Mouse (Mus musculus) cerebellum, postnatal 10 days (tissue): ENCODE results near the gene Ndufs1.
"Not testable (repeated sequence)": the region's sequence is repeated elsewhere in the genome, so short reads cannot be mapped to it uniquely, and the experiment has no call there.

Experiments
- DNase-seq, 2 experiments: peaks; one replicate each; pipeline ENCODE4 v3.0.0; 2021; ENCODE audit warnings: mixed read lengths in 2 of 2

Ndufs1 gene

DNA sequence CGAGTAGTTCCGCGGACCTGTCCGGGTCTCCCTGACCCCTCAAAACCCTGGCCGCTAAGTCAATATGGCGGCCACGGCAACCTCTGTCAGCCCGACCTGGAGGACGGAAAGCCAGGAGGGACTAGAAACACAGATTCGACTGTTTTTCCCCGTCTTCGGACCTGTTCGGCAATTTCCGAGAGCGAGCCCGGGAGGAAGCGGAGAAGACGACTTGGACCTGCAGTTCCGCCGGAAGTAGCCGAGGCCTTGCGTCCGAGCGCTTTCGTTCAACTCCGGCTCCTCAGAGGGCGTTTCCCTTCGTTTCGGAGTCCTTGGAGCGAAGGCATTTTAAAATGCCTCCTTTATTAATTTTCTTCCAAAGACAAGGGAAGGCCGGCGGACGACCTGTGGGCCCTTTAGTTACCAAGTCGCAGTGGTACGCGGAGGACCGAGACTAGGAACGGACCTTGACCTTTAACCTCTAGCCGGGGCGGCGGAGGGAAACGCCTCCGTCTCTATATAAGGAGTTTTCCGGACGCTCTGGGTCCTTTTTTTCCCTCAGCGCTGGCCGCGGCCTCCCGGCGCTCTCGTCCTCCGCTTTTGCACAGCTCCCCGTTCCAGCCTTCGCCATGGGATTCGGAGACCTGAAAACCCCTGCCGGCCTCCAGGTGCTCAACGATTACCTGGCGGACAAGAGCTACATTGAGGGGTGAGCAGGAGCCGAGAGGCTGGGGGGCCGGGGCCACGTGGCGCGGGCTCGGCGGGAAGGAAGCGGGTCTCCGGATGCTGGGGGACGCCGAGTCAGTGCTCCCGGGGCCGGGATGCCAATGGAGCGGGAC is at the start of gene Ndufs1, which contains the start of gene Eef1b2:
Gene Ndufs1 (minus strand): TSS at position 230 of the 818 bp plus-strand sequence.
Gene Eef1b2 (plus strand): TSS at position 222 of the 818 bp plus-strand sequence.
- DNase-seq, result peak; percentile 98 to 99

DNA sequence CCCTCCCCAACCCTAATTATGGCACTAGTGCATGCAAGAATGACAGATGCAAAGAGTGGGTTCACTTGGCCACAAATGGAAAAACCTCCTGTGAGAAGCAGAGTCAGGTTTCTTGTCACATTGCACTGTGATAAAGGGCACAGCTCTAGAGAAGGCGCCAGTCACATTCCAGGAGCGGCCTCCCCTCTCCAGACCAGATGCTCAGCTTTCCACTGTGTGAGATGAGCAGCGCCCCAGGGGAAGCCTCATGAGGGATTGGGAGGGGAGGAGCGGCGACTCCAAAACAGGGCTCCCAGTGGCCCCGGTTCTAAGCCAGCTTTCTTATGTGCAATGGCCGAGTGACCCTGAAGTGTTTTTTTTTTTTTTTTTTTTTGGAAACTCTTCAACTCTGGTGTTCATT is 49.3 kb upstream of the Ndufs1 start:
- no peak for DNase-seq

DNA sequence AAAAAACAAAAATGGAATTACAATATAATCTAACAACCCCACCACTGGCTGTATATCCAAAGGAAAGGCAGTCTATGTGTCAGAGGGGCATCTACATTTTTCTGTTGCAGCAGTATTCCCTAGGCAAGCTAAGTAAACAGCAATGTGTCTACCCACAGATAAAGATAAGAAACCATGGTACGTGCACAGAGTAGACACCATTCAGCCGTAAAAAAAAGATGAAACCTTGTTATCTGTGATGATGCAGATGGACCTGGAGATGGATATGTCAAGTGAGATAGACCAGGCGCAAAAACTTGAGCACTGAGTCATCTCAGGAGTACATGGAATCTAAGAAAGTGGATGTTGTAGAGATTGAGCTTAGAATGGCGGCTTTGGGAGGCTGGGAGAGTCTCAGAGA is 48.4 kb upstream of the Ndufs1 start:
- no peak for DNase-seq

DNA sequence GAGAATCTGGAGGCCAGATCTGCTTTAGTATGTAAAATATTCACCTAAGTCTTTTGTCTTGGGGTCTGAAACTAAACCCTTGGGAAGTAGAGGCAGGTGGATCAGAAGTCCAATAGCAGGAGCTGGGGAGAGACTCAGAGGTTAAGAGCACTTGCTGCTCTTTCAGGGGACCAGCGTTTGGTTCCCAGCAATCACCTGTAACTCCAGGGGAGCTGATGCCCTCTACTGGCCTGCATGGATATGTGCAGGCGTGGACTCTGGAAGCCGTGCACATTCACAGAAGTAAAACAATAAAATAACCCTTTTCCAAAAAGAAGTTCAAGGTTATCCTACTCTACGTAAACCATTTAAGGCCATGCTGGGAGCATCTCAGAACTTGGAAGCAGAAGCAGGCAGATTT is 42.6 kb upstream of the Ndufs1 start:
- no peak for DNase-seq

DNA sequence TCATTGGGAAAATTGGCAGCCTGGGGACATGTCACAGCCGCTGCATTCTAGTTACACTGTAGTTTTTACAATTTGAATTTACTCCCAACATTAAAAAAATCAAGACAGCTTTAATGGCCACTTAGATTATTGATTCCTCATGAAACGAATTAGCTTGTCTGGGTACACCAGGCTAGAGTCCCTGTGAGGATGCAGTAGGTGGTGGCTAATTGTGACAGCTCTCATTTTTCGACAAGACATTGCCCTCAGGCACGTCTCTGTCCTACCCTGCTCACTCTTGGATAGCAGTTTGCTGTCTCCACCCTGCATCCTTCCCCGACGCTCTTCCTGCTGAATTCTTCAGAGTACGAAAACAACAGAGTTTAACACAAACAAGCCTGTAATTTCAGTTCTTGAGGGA is 38.0 kb upstream of the Ndufs1 start:
- no peak for DNase-seq

DNA sequence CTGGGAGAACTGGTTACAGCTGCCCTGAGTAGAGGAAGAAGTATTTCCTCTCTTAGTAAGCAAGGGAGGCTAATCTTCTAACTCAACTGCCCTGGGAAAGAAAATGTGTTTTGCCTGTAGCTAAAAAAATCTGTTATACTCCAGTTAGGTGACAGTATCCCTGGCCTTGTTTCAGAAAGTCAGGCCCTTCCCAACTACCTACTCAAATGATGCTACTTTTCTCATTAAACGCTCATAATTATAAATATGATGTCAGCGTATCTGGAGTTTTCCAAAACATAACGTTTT is 37.6 kb upstream of the Ndufs1 start, which contains the start of gene Gpr1:
Gene Gpr1 (minus strand): TSS at position 273 of the 288 bp plus-strand sequence.
- no peak for DNase-seq

DNA sequence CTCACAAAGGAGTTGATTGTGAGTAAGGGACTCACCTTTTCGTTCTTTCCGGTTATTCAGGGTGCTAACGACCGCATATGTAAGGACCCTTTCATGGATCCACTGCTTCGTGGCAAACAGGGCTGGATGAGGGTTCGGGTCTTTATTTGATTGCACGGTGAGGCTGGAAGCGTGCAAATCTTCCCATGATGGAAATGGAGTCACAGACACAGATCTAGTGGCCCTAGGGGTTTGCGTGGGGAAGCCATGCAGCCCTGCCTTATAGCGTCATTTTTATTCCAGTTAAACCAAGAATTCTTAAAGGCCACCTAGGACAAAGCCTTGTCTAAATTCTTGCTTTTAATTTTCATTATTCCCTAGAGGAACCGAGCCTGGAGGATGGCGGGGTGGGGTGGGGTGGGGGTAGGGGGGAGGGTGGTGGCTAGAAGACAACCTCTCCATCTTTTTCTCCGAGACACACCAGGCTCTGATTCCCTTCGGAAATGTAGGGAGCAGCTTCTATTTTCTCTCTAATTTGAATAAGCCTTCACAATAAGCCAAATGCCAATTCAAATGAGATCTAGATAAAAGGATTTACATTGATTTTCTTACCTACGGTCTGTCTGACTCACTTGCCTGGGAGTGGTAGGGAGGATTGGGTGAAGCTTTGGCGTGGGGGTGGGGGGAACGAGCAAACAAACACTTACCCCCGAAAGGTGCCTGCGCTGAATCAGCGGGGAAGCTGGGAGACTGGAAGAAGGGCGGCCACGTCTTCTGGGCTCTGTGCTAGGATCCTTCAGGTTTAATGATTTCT is 37.0 kb upstream of the Ndufs1 start:
- DNase-seq, result no peak

DNA sequence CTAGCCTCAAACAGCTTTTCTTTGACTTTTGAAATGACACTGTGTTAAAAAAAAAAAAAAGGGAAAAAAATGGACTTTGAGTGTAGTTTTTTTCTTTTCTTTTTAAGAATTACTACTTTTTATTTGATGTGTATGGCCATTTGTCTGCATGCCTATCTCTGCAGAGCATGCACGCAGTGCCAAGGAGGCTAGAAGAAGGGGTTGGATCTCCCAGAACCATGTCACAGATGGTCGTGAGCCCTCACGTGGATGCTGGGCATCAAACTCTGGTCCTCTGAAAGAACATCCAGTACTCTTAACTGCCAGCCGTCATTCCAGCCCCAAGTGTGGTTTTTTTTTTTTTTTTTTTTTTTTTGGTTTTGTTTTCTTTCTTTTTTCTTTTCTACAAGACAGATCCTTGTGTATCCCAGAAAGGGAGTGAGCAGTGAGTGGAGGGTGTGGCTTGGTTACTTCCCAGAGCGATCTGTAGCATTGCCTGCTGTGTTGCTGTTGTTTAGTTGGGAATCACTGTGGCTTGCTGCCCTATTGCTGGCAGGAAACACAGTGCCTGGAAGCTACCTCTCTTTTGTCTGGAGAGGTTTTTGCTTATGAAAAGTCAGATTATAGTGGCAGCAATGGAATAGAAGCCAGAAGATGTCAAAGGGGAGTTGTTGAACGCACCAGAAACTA is 33.4 kb upstream of the Ndufs1 start:
- peak; percentile 36 to 52 for DNase-seq

DNA sequence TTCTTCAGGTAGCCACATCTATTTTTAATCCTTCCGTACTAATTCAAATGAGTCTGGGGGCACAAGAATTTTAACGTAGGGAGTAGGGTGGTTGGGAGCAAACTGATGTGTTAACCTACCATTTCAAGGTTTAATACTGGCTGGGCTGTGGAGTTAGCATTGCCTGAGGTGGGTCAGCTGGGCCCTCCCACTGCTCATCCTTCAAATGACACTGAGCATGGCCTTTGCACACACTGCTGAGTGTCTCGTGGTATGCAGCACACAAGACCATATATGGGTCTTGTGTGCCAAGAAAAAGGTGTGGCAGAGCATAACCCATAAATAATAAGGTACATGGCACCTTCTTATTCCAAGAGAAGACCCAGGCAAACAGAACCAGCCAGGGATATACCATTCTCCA is 31.0 kb upstream of the Ndufs1 start:
- no peak for DNase-seq

DNA sequence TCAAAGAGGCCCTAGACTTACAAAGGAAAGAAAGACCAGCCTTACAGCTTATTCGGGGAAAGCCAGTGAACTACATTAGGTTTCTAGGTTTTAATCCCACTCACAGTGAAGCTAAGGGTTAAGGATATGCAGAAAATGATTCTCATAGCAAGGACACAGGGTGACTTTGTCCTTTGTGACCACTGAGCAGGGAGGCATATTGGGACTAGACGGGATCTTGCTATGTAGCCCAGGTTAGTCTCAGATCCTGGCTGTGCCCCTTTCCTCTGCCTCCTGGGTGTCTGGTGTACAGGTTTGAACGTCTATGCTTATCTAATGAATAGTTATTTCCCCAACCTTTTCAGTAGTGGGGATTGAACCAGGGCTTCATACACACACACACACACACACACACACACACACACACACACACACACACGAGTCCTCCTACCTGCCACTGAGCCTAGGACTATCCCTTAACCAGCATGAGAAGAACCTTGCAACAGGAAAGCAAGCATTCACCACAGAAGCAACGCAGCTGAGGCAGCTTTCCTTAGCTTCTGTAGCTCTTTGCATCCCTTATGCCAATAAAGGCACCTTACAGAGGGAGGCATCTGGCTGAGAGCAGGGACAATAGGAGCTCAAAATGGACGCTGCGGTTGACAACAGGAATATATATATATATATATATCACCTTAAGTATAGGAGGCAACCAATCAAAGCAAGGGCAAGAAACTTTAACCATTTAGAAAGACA is 28.2 kb upstream of the Ndufs1 start:
- no peak for DNase-seq

DNA sequence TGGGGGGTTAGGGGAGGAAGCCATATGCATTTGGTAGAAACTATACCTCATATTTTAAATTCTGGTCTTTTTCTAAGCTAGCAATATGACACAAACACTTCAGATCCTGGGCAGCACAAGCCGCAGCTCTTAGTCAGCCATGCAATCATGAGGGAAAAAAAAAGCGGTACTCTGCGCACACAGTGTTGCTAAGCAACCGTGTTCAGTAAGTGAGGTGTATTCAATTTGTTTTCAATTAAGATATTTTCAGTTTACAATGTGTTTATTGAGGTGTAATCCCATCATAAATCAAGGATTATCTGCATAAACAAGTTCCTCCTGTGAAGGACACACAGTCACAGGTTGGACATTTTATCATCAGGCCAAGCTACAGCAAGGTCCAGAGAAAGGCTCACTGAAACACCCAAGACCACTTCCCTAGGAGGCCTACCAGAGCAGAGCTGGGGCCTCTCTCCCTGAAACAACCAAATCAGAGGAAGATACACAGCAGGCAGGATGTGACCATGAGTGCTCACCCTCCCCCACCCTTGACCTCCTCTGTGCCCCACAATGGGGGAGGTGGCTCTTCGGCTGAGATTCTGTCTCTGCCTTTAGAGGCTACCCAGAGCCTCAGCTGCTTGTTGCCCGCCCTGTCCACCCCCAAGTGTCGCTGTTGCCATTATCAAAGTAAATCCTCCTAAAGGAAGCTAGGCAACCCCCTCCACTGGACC is 27.5 kb upstream of the Ndufs1 start:
- DNase-seq, result peak; percentile 35 to 37

DNA sequence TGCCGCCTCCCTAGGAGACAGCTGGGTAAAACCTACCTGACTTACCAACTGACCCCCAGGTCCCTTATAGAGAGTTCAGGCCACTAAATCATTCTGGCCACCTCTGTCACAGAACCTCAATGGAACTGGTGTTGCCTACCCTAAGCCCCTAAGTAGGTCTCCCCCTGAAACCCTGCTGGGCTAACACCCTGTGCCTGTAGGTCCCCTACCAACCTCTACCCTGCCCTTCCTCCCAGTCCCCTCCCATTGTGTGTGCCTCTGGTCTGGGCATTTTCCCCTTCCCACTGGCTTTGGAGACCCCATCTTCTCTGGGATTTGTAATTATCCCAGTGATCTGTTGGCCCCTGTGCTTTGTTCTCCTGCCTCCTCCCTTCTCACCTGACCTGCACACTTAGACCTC is 26.8 kb upstream of the Ndufs1 start:
- DNase-seq, result no peak

DNA sequence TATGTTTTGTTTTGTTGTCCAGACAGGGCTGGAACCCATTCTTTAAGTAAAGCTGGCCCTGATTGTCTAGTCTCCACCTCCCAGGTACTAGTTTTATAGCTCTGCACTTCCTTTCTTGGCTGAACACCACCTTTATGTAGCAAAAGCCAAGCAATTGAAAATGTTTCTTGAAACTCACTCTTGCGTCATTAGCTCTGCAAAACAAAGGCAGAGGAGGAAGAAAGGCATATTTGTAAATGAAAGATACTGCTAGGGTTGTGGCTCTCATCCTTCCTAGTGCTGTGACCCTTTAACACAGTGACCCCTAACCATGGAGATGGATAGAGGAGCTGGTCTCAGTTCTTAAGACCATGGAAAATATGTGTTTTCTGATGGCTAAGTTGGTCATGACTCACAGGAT is 25.0 kb upstream of the Ndufs1 start:
- no peak for DNase-seq

DNA sequence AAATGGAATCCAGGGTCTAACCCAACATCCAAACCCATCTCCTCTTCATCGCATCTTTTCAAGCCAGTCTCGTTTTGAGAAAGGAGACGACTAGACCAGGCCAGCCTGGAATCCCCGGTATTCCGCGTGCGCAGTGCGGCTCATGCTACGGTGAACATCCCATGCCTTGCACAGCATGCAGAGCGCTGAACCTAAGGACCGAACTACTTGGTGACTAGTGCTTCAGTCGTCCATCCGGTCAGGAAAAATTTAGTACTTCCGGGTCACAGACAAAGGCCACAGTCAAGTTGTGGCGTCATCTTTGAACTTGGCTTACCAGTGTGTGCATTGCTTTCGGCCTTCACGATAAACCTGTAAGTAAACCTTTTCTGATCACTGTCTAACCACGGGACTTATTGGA is 23.7 kb upstream of the Ndufs1 start:
- no peak for DNase-seq

DNA sequence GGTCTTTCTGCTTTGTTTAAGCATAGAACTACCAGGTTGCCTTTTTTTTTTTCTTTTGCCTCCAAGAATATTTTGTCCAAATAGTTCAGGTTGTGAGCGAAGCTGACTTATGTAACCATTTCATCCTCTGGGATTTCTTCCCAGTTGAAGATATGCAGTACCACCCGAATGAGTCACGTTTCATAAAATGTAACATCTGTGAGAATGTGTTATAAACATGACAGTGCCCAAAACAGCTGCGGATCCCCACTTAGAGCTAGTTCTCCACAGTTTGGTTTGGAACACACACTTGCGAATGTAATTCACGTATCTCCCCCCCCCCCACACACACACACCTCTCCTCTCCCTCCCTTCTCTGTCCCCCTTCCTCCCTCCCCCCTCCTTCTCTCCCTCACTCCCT is 22.8 kb upstream of the Ndufs1 start:
- no peak for DNase-seq

DNA sequence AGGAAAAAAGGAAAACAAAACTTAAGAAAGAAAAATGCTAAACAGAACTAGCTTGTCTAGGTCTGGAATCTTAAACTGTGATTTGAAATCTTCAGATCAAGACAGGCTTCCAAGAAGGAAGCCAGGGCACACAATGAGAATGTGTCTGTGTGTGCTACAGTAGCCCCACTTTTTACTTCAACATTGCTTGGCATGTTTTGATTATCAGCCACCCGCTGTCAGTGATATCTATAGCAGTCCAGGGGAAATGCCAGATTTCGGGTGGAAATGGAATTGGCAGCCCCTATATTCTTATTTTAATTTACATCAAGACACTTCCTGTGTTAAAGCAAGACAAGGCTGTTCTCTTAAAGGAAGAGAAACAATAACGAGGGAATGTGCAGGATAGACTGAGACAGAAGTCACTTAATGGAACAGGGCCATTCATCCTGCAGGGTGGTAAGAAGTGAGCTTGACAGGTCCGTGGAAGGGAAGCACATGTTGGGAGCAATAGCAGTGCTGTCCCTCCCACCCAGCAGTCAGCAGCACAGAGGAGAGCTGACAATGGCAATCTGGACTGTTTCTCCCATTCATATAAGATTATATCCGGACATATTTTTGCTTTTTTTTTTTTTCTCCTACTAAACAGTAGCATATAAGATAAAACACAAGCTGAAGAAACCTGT is 19.3 kb upstream of the Ndufs1 start:
- DNase-seq, result no peak

DNA sequence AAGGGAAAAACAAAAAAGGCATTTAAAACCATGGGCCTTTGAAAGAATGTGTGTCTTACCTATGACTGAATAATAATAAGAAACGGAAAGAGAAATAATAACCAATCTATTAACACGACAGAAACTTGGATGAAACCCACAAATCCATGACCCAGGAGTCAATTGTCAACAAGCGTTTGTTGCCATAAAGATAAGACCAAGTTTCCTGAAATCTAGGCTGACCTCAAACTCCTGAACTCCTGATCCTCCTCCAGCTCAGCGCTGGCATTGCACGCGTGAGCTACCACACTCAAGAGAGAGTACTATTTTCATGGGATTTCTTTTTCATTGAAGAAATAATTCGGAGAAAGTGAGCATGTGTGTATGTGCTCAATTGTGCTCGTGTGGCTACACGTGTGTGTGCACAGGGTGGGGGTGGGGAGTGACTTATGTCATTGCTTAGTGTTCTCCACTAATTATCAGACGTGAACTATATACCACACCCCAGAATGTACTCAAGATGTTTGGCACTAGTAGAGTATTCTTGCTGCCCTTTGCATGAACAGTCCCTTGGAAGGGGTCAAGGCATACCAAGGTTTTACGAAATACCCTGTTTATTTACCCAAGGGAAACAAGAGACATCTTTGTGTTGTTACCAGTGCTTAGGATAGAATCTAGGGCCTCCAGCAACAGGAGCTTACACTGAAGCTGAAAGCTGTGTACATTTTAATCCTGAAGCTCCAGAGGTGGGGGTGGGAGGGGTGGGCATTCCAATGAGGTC is 15.9 kb upstream of the Ndufs1 start:
- DNase-seq, result no peak

DNA sequence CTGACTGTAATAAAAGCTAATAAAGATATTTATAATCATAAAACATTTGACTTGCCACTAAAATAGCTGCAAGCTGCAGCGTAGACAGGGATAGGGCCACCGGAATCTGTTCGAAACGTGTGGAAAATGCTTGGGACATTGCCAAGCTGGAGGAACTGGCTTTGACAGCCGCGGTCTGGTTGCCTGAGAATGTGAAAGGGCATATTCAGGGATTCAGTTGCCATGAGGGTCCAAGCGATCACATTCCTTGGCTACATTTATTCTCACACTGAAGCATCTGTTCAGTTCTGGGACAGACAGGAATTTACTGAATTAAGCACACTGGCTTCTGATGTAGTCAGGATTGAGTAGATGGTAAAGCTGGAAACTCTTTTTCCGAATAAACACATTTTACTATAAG is 14.2 kb upstream of the Ndufs1 start:
- peak; percentile 71 to 80 for DNase-seq

DNA sequence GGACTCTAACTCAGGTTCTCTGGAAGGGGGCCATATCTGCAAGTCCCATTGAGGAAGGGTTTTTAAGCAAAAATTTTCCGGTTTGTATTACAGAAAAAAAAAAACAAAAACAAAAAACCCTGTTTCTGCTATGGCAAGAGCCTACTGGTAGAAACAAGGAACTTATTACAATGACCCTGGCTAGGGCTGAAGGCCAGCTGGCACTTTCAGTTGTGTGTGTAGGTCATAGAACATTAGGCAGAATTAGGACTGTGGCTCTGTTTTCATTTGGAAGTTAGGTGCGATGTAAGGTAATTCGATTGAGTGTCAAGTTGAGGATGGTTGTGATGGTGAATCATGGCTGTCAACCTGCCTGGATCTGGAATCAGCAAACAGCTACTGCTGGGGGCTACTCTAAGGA is 11.9 kb upstream of the Ndufs1 start:
- no peak for DNase-seq

DNA sequence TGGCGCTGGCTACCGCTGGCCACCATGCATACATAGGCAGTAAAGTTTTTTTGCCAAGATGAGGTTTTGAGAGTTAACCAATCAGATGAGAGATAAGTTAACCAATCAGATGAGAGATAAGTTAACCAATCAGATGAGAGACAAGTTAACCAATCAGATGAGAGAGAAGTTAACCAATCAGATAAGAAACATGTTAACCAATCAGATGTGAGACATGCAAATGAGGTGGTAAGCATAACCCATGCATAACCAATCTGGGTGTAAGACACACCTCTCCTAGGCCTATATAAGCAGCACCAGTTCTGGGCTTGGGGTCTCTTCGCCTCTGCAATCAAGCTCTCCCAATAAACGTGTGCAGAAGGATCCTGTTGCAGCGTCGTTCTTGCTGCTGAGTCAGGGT is 8.8 kb upstream of the Ndufs1 start:
- not testable (repeated sequence) for DNase-seq
